Mouse (Mus musculus): ENCODE results near the gene Glg1. TPM values are rescaled to one million over a fixed set of nuclear protein-coding genes. Genes with fewer than 3 reads are reported as not detected.

Gene Glg1
- polyA plus RNA-seq, 1 experiment: 30.0 TPM

GRCm38 (mm10) chr8:111119481-111119880, 139.5 kb downstream of the Glg1 start:
- Histone ChIP-seq H3K79me2 (ENCODE audit: control insufficient read depth, insufficient read depth) (no peaks in the 10 kb centered on the region), H3K36me3 (ENCODE audit: control insufficient read depth, insufficient read depth) (peaks cover 34% of the 10 kb centered on the region), H3K27me3 (ENCODE audit: control insufficient read depth, insufficient read depth, insufficient read length) (no peaks in the 10 kb centered on the region), H3K4me3 (ENCODE audit: insufficient read depth, poor library complexity, severe bottlenecking) (no peak overlapping the region), H3ac (ENCODE audit: control insufficient read depth, insufficient read length, low read depth) (no peak overlapping the region), H3K79me3 (ENCODE audit: low read depth) (no peaks in the 10 kb centered on the region)
- TF ChIP-seq MAX (IDR thresholded peaks at IDR 0.05): no peak
- TF ChIP-seq FOSL1 (IDR thresholded peaks at IDR 0.05; ENCODE audit: insufficient read depth, low read length, poor library complexity, severe bottlenecking): no peak
- no peak for TF ChIP-seq MYOG (IDR thresholded peaks at IDR 0.05; ENCODE audit: control insufficient read depth, extremely low read depth, insufficient read length)
- no peak for TF ChIP-seq USF1 (IDR thresholded peaks at IDR 0.05; ENCODE audit: low read depth)
- no peak for TF ChIP-seq CTCF (IDR thresholded peaks at IDR 0.05; ENCODE audit: control insufficient read depth, insufficient read depth, insufficient read length)
- TF ChIP-seq CEBPB (IDR thresholded peaks at IDR 0.05; ENCODE audit: low read depth): no peak
- TF ChIP-seq MYOD1 (IDR thresholded peaks at IDR 0.05; ENCODE audit: control insufficient read depth, insufficient read length, low read depth): no peak

- peaks cover 31% of the 10 kb centered on the region for H3K36me3 ChIP-seq (ENCODE audit: control insufficient read depth, insufficient read depth)
- TF ChIP-seq FOSL1 (IDR thresholded peaks at IDR 0.05; ENCODE audit: insufficient read depth, low read length, poor library complexity, severe bottlenecking): no peak
- TF ChIP-seq CTCF (IDR thresholded peaks at IDR 0.05; ENCODE audit: control insufficient read depth, insufficient read depth, insufficient read length): no peak
- no peak for TF ChIP-seq CEBPB (IDR thresholded peaks at IDR 0.05; ENCODE audit: low read depth)
- TF ChIP-seq MYOD1 (IDR thresholded peaks at IDR 0.05; ENCODE audit: control insufficient read depth, insufficient read length, low read depth): no peak
- TF ChIP-seq MYOG (IDR thresholded peaks at IDR 0.05; ENCODE audit: control insufficient read depth, extremely low read depth, insufficient read length): no peak
- TF ChIP-seq MAX (IDR thresholded peaks at IDR 0.05): no peak
- no peak for TF ChIP-seq USF1 (IDR thresholded peaks at IDR 0.05; ENCODE audit: low read depth)
Measured at GRCm38 (mm10) chr8:111114891-111115290, 144.1 kb downstream of the Glg1 start.

More at GRCm38 (mm10) chr8:111114891-111115290, 144.1 kb downstream of the Glg1 start:
- Histone ChIP-seq H3K79me2 (ENCODE audit: control insufficient read depth, insufficient read depth) (no peaks in the 10 kb centered on the region), H3ac (ENCODE audit: control insufficient read depth, insufficient read length, low read depth) (no peak overlapping the region), H3K27me3 (ENCODE audit: control insufficient read depth, insufficient read depth, insufficient read length) (no peaks in the 10 kb centered on the region), H3K79me3 (ENCODE audit: low read depth) (no peaks in the 10 kb centered on the region), H3K4me3 (ENCODE audit: insufficient read depth, poor library complexity, severe bottlenecking) (no peak overlapping the region)

Small RNAs within 50 kb of the gene (microRNA-seq; reads per million reads assigned to microRNA genes)
- gene Gm23193 (ENCODE audit: borderline microRNAs expressed): not detected

Other genes starting within 250 kb of the Glg1 start
- gene Ddx19b, start 227.5 kb downstream of the Glg1 start, polyA plus RNA-seq (2012; fragmentation: generic; extraction: Trizol): 5.6 TPM
- 152 TPM for gene Aars, start 226.1 kb downstream of the Glg1 start, polyA plus RNA-seq (2012; fragmentation: generic; extraction: Trizol)
- gene Exosc6, start 202.9 kb downstream of the Glg1 start, polyA plus RNA-seq (2012; fragmentation: generic; extraction: Trizol): 11.4 TPM
- gene Clec18a, start 166.8 kb downstream of the Glg1 start, polyA plus RNA-seq (2012; fragmentation: generic; extraction: Trizol): not detected
- gene Pdpr, start 164.6 kb downstream of the Glg1 start, polyA plus RNA-seq (2012; fragmentation: generic; extraction: Trizol): 5.2 TPM
- gene Rfwd3, start 41.0 kb upstream of the Glg1 start, polyA plus RNA-seq (2012; fragmentation: generic; extraction: Trizol): 28.8 TPM
- 20.1 TPM for gene Mlkl, start 79.0 kb upstream of the Glg1 start, polyA plus RNA-seq (2012; fragmentation: generic; extraction: Trizol)
- gene Fa2h, start 134.6 kb upstream of the Glg1 start, polyA plus RNA-seq (2012; fragmentation: generic; extraction: Trizol): 0.06 TPM

Measured in C2C12 (cell line).